Mouse (Mus musculus) embryonic fibroblast, embryonic 13.5 days (primary cell): ENCODE data around the gene Cd3e.

Experiments
- CTCF ChIP-seq: IDR thresholded peaks from 2 replicates; pipeline ENCODE4 v1.5.1; 2011; ENCODE audit warnings: mild to moderate bottlenecking, control low read depth, low read length, moderate library complexity, borderline replicate concordance; ENCODE audit not compliant: insufficient read depth
- POLR2A ChIP-seq: IDR thresholded peaks from 2 replicates; pipeline ENCODE4 v1.6.1; 2011; ENCODE audit warnings: low read depth, mild to moderate bottlenecking, control low read depth, low read length, moderate library complexity

- no peak for TF ChIP-seq CTCF
- TF ChIP-seq POLR2A, result no peak
These were observed 20.9 kb upstream of the Cd3e start for GRCm38 (mm10) chr9:45030341-45030740.
